Mouse (Mus musculus) adrenal gland, adult 2 months (tissue): ENCODE measurements around the gene Nutm2. TPM values are rescaled to one million over a fixed set of nuclear protein-coding genes. Genes with fewer than 3 reads are reported as not detected.
"Not testable (repeated sequence)": the region's sequence is repeated elsewhere in the genome, so short reads cannot be mapped to it uniquely, and the experiment has no call there.

Source experiments
- DNase-seq: peaks from one replicate; pipeline ENCODE4 v3.0.0; 2021
- long read RNA-seq: library from polyadenylated mRNA; stranded (forward); transcript quantifications from one replicate; pipeline ENCODE4 v2.0.0, GENCODE M21; 2021
- polyA plus RNA-seq: library from polyadenylated mRNA; depleted of rRNA; stranded (reverse); fragments of >200 nt; gene quantifications from 2 replicates; pipeline ENCODE4 v1.2.3, GENCODE M21; 2012; rRNA removed
- total RNA-seq, 2 experiments: library from RNA; stranded (reverse); gene quantifications; 2 replicates each; pipeline ENCODE4 v1.2.3; 2021

Gene Nutm2
- total RNA-seq (not detected), polyA plus RNA-seq (not detected in 2 replicates)
- long read RNA-seq = 0 reads

DNA sequence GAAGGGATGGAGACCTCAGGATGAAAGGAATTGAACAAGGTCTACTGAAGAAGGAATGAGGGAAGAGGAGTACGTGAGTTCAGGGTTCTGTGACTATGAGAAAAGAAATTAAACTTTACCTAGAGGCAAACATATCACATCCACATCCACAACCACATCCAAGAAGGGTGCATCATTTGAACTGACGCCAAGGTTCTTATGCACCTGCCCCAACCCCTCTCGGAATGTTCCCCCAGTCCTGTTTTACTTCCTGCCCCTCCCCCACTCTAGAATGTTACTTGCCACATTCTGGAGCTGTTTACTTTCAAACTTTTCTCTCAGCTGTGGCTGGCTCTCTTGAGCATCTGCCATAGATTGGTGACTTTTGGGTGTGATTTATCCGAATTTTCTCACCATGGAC, at the start of gene Nutm2:
Nutm2 (plus strand) TSS at position 301 of the 400 bp plus-strand sequence.
- no peak for DNase-seq

DNA sequence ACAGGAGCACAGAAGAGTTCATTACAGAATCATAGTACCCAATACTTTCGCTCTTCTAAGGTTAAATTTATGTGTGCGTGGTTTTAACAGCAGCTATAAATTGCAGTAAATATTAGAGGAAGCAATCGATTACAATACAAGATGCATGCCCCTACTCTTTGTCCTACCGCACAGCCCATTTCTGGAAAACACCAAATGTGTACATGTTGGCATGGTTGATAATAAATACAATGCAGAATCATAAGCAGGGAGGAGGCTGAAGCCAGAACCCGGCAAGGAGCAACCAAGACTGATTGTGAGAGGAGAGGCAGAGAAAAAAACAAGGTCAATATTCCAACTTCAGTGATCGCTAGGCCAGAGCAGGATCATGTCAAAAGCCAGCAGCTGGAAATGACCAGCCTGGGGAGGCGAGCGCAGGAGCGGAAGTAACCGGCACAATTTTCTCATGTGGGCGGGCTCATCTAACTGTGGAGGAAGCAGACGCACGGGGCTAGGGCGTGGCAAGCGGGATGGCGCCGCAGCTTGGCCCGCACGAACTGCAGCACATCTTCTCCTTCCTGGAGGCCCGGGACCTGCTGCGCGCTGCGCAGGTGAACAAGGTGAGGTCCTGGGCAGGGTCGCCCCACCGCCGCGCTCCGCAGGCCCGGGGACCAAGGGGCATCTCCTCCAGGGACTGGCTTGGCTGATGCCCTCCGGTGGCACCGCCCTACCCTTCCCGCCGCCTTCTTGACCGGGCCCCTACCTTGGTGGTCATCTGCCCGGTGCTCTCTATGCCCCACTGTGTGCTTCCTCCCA, 49.5 kb upstream of the Nutm2 start, which contains the start of gene Fbxw17:
Fbxw17 (plus strand) TSS at position 476 of the 795 bp plus-strand sequence.
- DNase-seq = peak; percentile 85

DNA sequence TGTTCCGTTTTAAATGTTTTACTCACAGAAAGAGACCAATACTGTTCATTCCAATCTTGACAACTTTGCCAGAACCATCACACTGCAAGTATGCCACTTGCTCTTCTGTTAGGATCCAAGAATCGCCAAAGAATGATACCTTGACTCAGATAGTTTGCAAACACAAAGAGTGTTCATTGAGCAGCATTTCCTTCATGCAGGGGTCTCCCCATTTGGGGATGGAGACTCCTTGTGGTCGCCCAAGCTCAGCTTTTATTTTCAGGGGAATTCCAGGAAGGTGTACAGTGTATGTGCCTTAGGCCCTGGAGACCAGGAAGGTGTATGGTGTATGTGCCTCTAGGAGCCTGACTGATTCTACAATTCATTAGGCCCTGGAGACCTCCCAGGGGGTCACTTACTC, 48.7 kb upstream of the Nutm2 start:
- no peak for DNase-seq

DNA sequence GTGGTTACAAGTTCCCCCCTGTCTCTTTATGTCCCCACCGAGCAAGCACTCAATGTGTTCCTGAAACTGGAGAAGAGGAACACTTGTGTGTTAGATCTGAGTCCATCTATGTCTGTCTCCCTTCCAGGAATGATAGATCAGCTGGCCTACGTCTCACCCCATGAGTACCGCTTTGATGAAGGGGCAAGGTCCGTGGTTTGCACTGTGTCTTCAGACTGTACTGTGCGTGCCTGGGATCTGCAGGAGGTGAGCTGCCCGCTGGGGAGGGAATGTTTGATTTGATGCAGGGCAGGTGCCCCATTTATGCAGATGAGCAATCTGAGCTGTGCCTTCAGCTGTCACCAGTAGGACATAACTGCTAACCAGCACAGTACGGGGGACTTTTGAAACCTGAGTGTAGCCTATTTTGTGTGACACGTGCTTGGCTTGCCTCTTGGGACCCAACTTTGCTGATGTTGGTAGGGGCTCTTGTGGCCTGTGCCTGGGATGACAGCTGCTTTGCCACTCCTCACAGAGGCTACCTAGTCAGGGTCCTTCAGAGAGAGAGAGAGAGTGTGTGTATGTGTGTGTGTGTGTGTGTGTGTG, 43.4 kb upstream of the Nutm2 start:
- no peak for DNase-seq

DNA sequence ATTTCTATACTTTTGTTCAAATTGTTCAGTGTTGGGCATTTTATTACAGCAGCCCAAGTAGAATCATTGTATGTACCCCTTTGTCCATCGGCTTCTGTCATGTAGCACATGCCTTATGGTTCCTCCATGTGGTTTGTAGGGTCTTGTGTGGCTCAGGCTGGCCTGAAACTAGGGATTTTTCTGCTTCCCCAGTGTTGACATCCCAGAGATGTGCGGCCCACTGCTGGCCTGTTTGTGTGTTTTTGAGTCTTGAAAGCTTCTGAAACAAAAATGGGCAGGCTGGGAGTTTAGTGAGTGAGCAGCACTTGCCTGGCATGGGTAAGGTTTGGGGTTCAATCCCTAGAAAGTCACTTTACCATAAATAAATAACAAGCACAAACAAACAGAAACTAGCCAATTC, 42.6 kb upstream of the Nutm2 start:
- DNase-seq = no peak

DNA sequence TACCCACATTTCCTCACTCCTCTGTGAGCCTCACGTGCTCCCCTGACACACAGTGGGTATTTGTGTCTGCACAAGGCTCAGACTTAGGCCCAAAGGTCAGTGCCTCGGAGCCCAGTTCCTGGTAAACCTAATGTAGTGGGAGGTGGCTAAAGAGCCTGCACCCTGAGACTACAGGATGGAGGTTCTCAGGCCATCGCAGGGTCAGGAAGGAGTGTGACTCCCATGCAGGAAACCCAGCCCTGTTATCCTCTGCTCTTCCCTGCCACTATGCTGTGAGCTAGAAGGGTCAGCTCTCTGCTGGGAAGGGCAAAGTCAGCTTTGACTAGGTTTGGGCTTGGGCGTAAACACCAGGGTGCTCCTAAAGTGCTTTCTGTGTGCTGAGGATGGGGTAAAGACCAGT, 40.4 kb upstream of the Nutm2 start:
- no peak for DNase-seq

DNA sequence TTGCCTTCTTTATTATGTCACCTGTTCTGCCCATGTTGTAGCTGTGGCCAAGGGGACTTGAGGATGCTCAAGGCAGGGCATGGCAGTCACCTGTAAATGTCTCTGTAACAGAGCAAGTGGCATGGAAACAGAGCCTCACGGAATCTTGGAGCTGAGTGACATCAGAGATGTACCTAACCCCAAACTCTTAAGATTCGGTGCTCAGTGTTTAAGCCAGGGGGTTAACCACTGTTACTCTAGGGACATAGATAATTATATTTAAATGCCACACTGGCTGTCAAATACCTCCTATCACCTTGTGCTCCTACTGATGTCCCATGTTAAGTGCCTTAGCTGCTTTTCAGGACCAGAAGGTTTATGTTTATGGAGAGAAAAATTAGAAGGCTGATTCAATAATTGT, 23.3 kb upstream of the Nutm2 start, which contains the start of gene Gm47429:
Gm47429 (minus strand) TSS at position 101 of the 400 bp plus-strand sequence.
- DNase-seq = no peak

DNA sequence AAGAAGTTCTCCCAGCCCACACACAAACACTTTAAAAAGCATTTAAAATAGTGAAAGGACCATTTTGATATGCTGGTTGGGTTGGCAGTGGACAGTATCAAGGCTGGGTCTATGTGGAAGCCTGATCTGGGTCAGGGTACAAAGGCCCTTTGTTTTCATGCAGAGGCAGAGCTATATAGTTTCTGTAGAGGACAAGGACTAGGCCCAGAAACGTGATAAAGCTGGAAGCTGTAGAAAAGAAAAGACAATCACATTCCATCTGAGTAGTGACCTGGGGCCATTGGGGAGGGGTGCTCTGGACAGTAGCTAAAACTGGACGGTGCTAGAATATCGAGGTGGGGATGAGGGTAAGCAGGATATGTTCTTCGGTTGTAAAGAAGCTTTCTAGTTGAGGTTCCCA, 21.8 kb upstream of the Nutm2 start:
- DNase-seq = no peak

DNA sequence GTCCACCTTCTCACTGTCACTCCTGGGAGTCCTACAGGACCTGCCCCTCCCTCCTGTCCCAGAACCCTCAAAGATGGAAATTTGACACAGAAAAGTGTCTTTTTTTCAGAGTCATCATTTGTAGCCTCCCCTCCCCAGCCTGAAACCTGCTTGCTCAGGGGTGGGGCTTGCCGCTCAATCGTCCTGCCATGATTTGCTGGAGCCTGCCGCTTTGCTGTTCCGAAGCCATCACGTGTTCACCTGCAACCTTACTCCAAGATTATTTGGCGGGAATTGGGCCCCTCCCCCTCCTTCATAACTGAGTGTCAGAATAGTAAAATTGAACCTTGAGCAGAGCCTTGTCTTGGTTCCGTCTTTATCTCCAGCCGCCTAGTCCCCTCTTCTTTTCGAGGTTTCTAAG, 14.8 kb upstream of the Nutm2 start:
- not testable (repeated sequence) for DNase-seq

DNA sequence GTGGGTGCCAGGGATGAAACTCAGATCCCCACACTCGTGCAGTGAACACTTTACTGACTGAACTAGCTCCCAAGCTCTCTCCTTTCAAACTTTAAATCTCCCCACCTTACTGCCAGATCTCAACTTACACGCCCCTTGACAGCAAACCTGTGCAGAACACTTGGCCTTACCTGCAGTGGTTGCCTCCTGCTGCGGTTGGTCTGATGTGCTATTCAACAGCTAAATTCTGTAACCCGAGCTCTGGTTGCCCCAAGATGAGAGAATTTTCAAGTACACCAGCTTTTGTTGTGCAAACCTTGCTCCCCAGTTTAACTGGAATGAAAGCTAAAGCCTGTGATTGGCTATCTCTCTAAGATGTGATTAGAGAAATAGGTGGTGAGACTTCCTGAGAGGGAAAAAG, 13.7 kb upstream of the Nutm2 start:
- no peak for DNase-seq

DNA sequence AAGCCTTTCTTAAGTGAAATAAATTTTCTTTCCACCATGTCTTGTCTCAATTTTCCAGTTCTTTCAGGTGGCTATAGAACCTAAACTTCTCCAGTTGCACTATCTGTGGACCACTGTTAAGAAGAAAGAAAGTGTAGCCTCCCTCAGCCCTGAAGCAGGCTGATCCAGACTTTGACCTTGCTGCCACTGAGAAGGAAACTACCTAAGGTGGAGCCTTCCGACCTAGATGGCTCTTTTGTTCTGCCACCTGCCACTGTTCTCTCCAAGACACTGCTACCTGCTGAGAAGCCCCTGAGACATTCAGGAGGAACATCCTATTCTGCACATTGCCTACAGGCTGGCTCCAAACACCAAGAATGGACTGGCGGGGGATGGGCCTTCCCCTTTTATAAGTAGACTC, 6.7 kb upstream of the Nutm2 start:
- not testable (repeated sequence) for DNase-seq

DNA sequence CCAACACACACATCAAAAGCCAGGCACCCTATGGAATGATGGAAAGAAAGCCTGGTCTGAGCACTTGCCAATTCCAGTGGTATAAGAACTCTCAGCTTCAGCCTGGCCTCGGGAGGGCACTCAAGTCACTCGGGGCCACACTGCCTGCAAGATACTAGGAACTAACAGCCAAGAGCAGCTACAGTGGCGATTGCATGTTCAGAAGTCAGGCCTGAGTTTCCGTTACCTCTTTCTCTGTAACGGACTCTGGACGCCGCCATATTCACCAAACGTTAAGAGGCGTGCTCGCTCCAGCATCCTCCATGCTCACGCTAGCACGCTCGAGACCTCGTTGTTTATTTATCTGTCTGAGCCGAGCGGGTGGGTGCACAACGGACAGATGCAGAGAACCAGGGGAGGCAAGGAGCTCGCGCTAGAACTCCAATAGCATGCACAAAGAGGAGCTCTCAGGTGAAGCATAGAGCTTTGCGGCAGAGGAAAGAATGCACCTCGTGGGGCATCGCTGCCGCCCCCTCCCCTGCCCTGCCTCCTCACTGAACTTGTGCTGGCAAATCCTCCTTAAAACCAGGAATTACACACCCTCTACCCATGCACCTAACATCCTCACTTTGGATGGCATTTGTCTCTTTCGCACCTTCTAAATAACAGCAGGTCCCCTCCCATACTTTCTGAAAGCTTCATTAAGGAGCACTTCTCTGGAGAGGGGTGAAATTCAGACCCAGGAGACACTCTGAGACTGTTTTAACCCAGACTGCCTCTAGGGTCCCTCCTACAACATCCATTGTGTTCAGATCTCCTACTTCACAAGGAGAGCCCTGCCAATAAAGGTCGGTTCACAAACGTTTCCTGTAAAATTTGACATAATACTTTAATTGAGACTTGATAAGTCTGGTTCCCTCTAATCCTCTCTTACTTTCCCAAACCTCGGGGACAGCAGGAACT, 2.2 kb upstream of the Nutm2 start:
- peak; percentile 31 for DNase-seq

DNA sequence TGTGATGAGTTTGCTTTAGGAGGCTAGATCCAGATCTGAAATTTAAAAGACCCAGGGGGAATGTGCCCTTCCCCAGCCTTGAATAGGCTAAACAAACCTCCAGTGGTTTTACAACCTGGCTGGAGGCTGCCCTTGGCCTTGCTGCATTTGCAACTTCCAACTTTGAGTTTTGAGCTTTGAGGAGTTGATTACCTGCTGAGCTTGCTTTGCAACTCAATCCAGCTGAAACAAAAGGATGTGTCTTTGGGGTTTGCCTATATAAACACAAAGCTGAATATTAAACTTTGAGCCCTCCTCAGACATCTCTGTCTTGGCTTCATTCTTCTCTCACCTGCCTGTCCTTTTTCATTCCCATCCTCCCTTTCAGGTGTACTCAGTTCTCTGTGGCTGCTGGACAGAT, 21.4 kb downstream of the Nutm2 start:
- DNase-seq = not testable (repeated sequence)

DNA sequence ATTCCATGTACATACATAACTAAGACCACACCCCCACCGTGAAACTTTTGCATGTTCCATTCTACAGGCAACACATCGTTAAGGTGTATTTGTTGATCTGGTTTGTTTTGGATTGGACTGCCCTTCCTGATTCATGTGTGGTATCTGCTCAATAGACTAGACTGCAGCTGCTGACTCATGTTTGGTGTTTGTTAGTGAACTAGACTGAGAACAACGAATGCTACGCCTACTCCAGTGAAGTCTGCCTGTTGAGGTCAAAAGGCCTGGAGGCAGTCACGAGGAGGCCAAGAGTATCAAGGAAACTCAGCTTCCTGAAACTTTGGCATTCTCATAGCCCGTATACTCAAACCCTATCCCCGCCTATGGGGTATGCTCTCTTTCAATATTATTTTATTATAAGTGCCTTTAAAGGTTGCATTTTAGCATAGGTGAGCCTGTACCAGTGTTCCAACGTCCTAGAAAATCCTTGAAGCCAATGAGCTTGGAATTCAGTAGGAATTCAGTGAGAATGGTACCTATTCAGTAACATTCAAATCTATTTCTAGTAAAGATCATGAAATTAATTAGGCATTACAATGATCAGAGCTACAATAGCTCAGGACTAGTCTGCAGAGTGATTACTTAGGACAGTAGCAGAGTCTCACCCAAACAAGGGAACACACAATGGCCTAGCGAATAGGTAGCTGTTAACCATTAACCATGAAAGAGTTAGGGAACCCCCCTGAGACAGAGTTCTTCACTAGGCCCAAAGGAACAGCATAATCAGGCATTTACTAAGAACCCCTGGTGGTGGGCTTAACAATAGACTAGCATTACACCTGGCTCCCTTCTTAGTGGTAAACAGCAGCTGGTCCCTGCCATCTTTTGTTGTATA, 43.6 kb downstream of the Nutm2 start:
- not testable (repeated sequence) for DNase-seq

Other genes with a start within 250 kb of the Nutm2 start
- gene Gm906, start 217.0 kb upstream of the Nutm2 start, total RNA-seq = not detected
- gene Gm906, start 217.0 kb upstream of the Nutm2 start, polyA plus RNA-seq = not detected in 2 replicates
- gene Fbxw17, start 49.4 kb upstream of the Nutm2 start, total RNA-seq = 10 to 100 TPM in 1 of 2 experiments, 1 to 10 TPM in 1; 8.9 to 16.6 TPM
- 21.9 and 23.1 TPM in 2 replicates for gene Fbxw17, start 49.4 kb upstream of the Nutm2 start, polyA plus RNA-seq
- not detected for gene Gm47429, start 23.4 kb upstream of the Nutm2 start, total RNA-seq
- gene Gm47429, start 23.4 kb upstream of the Nutm2 start, polyA plus RNA-seq = not detected in 2 replicates
- gene Gm904, start 175.9 kb downstream of the Nutm2 start, total RNA-seq = not detected
- not detected in 2 replicates for gene Gm904, start 175.9 kb downstream of the Nutm2 start, polyA plus RNA-seq
- gene Gm8765, start 231.0 kb downstream of the Nutm2 start, total RNA-seq = not detected
- gene Gm8765, start 231.0 kb downstream of the Nutm2 start, polyA plus RNA-seq = not detected in 2 replicates